Mouse (Mus musculus) stomach, embryonic 15.5 days (tissue): ENCODE data around the gene Arhgef10l. TPM values are rescaled to one million over a fixed set of nuclear protein-coding genes. Genes with fewer than 3 reads are reported as not detected.

Experiments used
- ATAC-seq: fragments of 200-750 bp; cut with Nextera tagmentation; 2 replicates; pipeline ENCODE4 v1.8.0; 2017; ENCODE audit warnings: low read depth, moderate number of reproducible peaks, moderate TSS enrichment; ENCODE audit not compliant: insufficient read depth, low FRiP score
- H3K27ac ChIP-seq: fragments of 300-500 bp; sonication (generic); 2 replicates; pipeline ENCODE4 v1.5.1; 2015; ENCODE audit warnings: mild to moderate bottlenecking, inconsistent platforms
- H3K27me3 ChIP-seq: fragments of 300-500 bp; sonication (generic); replicated peaks from 2 replicates; pipeline ENCODE4 v1.6.1; 2015; ENCODE audit warnings: inconsistent platforms
- H3K36me3 ChIP-seq: fragments of 300-500 bp; sonication (generic); 2 replicates; pipeline ENCODE4 v1.6.1; 2015; ENCODE audit warnings: inconsistent platforms
- H3K4me1 ChIP-seq: fragments of 300-500 bp; sonication (generic); 2 replicates; pipeline ENCODE4 v1.6.1; 2015; ENCODE audit warnings: inconsistent platforms
- H3K4me2 ChIP-seq: fragments of 300-500 bp; sonication (generic); 2 replicates; pipeline ENCODE4 v1.6.1; 2015; ENCODE audit warnings: mild to moderate bottlenecking, inconsistent platforms
- H3K4me3 ChIP-seq: fragments of 300-500 bp; sonication (generic); replicated peaks from 2 replicates; pipeline ENCODE4 v1.5.1; 2015; ENCODE audit warnings: inconsistent platforms
- H3K9ac ChIP-seq: fragments of 300-500 bp; sonication (generic); 2 replicates; pipeline ENCODE4 v1.6.1; 2015; ENCODE audit warnings: inconsistent platforms
- H3K9me3 ChIP-seq: fragments of 300-500 bp; sonication (generic); 2 replicates; pipeline ENCODE4 v1.6.1; 2016; ENCODE audit warnings: inconsistent platforms
- WGBS: fragments of 180-500 bp; shearing (Covaris S2); methylation state at CpG from one replicate; pipeline ENCODE4 v1.1.7; 2015; 5-methylcytosine and 5-hydroxymethylcytosine counted together
- polyA plus RNA-seq: library from polyadenylated mRNA; unstranded; fragments of >200 nt; fragmentation: Nextera tagmentation; extraction: Ambion mirVana; gene quantifications from 2 replicates; pipeline ENCODE4 v1.2.1, GENCODE M21; 2015

Gene Arhgef10l
- polyA plus RNA-seq, 1 experiment from 2014 or later, result 15.2 TPM

- Histone ChIP-seq H3K36me3 (peaks cover 15% of the 10 kb centered on the region; the same call in 1 of the 2 replicates), H3K27ac (no peak overlapping the region), H3K9me3 (no peaks in the 10 kb centered on the region), H3K27me3 (no peaks in the 10 kb centered on the region), H3K4me3 (no peak overlapping the region), H3K9ac (no peak overlapping the region), H3K4me1 (no peaks in the 10 kb centered on the region), H3K4me2 (no peak overlapping the region)
- 86% methylated on average over 14 of the region's 14 CpGs for WGBS
- no peak for ATAC-seq
Observed at GRCm38 (mm10) chr4:140593771-140594505, 71.9 kb downstream of the Arhgef10l start.

GRCm38 (mm10) chr4:140592990-140593770, 72.6 kb downstream of the Arhgef10l start:
- H3K27me3 ChIP-seq, result no peaks in the 10 kb centered on the region
- H3K36me3 ChIP-seq, result peaks cover 12% of the 10 kb centered on the region; the same call in 1 of the 2 replicates
- 0 out of 2 replicates have a peak, but pooled peaks have one; percentile 29 for ATAC-seq
- H3K27ac ChIP-seq, result no peak overlapping the region
- H3K4me3 ChIP-seq, result no peak overlapping the region
- H3K9me3 ChIP-seq, result no peaks in the 10 kb centered on the region
- WGBS, result 62% methylated on average over 16 of the region's 16 CpGs
- no peak overlapping the region for H3K9ac ChIP-seq
- H3K4me1 ChIP-seq, result no peaks in the 10 kb centered on the region
- H3K4me2 ChIP-seq, result no peak overlapping the region

GRCm38 (mm10) chr4:140592217-140592759, 73.5 kb downstream of the Arhgef10l start:
- H3K9me3 ChIP-seq, result no peaks in the 10 kb centered on the region
- H3K4me1 ChIP-seq, result no peaks in the 10 kb centered on the region
- 30% methylated on average over 11 of the region's 11 CpGs for WGBS
- H3K27ac ChIP-seq, result no peak overlapping the region
- no peak overlapping the region for H3K4me2 ChIP-seq
- no peak for ATAC-seq
- H3K27me3 ChIP-seq, result no peaks in the 10 kb centered on the region
- peaks cover 7% of the 10 kb centered on the region; the same call in 1 of the 2 replicates for H3K36me3 ChIP-seq
- no peak overlapping the region for H3K4me3 ChIP-seq
- no peak overlapping the region for H3K9ac ChIP-seq

- no peaks in the 10 kb centered on the region for H3K9me3 ChIP-seq
- H3K4me3 ChIP-seq, result no peak overlapping the region
- no peak for ATAC-seq
- H3K27ac ChIP-seq, result no peak overlapping the region
- H3K9ac ChIP-seq, result no peak overlapping the region
- H3K36me3 ChIP-seq, result no peaks in the 10 kb centered on the region
- H3K27me3 ChIP-seq, result no peaks in the 10 kb centered on the region
- no peaks in the 10 kb centered on the region for H3K4me1 ChIP-seq
- WGBS, result 78% methylated on average over 5 of the region's 5 CpGs
- H3K4me2 ChIP-seq, result no peak overlapping the region
Observed at GRCm38 (mm10) chr4:140586478-140586877, 79.3 kb downstream of the Arhgef10l start.

GRCm38 (mm10) chr4:140584240-140584639, 81.6 kb downstream of the Arhgef10l start:
- peak; percentile 74; the same call in 1 of the 2 replicates for ATAC-seq
- Histone ChIP-seq H3K4me1 (no peaks in the 10 kb centered on the region), H3K4me3 (no peak overlapping the region), H3K27ac (no peak overlapping the region), H3K4me2 (no peak overlapping the region), H3K27me3 (no peaks in the 10 kb centered on the region), H3K9me3 (no peaks in the 10 kb centered on the region), H3K36me3 (peaks cover 2% of the 10 kb centered on the region; the same call in 1 of the 2 replicates), H3K9ac (no peak overlapping the region)
- 58% methylated on average over 5 of the region's 5 CpGs for WGBS

GRCm38 (mm10) chr4:140582390-140583088, 83.3 kb downstream of the Arhgef10l start:
- 75% methylated on average over 15 of the region's 15 CpGs for WGBS
- Histone ChIP-seq H3K27me3 (no peaks in the 10 kb centered on the region), H3K27ac (no peak overlapping the region), H3K36me3 (peaks cover 14% of the 10 kb centered on the region; the same call in 1 of the 2 replicates), H3K9me3 (no peaks in the 10 kb centered on the region), H3K4me1 (no peaks in the 10 kb centered on the region), H3K4me3 (no peak overlapping the region), H3K4me2 (no peak overlapping the region), H3K9ac (no peak overlapping the region)
- ATAC-seq, result no peak

- Histone ChIP-seq H3K9me3 (no peaks in the 10 kb centered on the region), H3K9ac (no peak overlapping the region), H3K27ac (no peak overlapping the region), H3K4me3 (no peak overlapping the region), H3K36me3 (peaks cover 18% of the 10 kb centered on the region; the same call in 1 of the 2 replicates), H3K4me2 (no peak overlapping the region), H3K4me1 (no peaks in the 10 kb centered on the region), H3K27me3 (no peaks in the 10 kb centered on the region)
- 76% methylated on average over 23 of the region's 23 CpGs for WGBS
- ATAC-seq, result no peak
Observed at GRCm38 (mm10) chr4:140581730-140582389, 84.0 kb downstream of the Arhgef10l start.

- H3K4me1 ChIP-seq, result no peaks in the 10 kb centered on the region
- no peak overlapping the region for H3K4me2 ChIP-seq
- no peak overlapping the region for H3K27ac ChIP-seq
- ATAC-seq, result no peak
- no peak overlapping the region for H3K9ac ChIP-seq
- no peak overlapping the region for H3K4me3 ChIP-seq
- no peaks in the 10 kb centered on the region for H3K27me3 ChIP-seq
- 80% methylated on average over 16 of the region's 16 CpGs for WGBS
- peaks cover 23% of the 10 kb centered on the region; the same call in 1 of the 2 replicates for H3K36me3 ChIP-seq
- H3K9me3 ChIP-seq, result no peaks in the 10 kb centered on the region
Observed at GRCm38 (mm10) chr4:140581341-140581729, 84.5 kb downstream of the Arhgef10l start.

- H3K4me1 ChIP-seq, result no peaks in the 10 kb centered on the region
- 90% methylated on average over 4 of the region's 4 CpGs for WGBS
- H3K4me3 ChIP-seq, result no peak overlapping the region
- peaks cover 27% of the 10 kb centered on the region; the same call in 1 of the 2 replicates for H3K36me3 ChIP-seq
- no peak overlapping the region for H3K4me2 ChIP-seq
- no peaks in the 10 kb centered on the region for H3K27me3 ChIP-seq
- ATAC-seq, result no peak
- H3K9me3 ChIP-seq, result no peaks in the 10 kb centered on the region
- no peak overlapping the region for H3K27ac ChIP-seq
- no peak overlapping the region for H3K9ac ChIP-seq
Observed at GRCm38 (mm10) chr4:140580866-140581265, 84.9 kb downstream of the Arhgef10l start.

GRCm38 (mm10) chr4:140579576-140579975, 86.2 kb downstream of the Arhgef10l start:
- H3K4me1 ChIP-seq, result no peaks in the 10 kb centered on the region
- H3K27ac ChIP-seq, result no peak overlapping the region
- ATAC-seq, result no peak
- no peak overlapping the region for H3K9ac ChIP-seq
- peaks cover 35% of the 10 kb centered on the region; the same call in 1 of the 2 replicates for H3K36me3 ChIP-seq
- no peaks in the 10 kb centered on the region for H3K9me3 ChIP-seq
- H3K27me3 ChIP-seq, result no peaks in the 10 kb centered on the region
- 91% methylated on average over 8 of the region's 8 CpGs for WGBS
- no peak overlapping the region for H3K4me3 ChIP-seq
- H3K4me2 ChIP-seq, result no peak overlapping the region

GRCm38 (mm10) chr4:140579149-140579548, 86.7 kb downstream of the Arhgef10l start:
- 94% methylated on average over 13 of the region's 13 CpGs for WGBS
- no peak for ATAC-seq
- Histone ChIP-seq H3K9me3 (no peaks in the 10 kb centered on the region), H3K27me3 (no peaks in the 10 kb centered on the region), H3K9ac (no peak overlapping the region), H3K4me2 (no peak overlapping the region), H3K27ac (no peak overlapping the region), H3K36me3 (peaks cover 35% of the 10 kb centered on the region; the same call in 1 of the 2 replicates), H3K4me3 (no peak overlapping the region), H3K4me1 (no peaks in the 10 kb centered on the region)
